Mouse (Mus musculus) heart, postnatal 0 days (tissue): ENCODE data around the gene Ephb1.

Experiments
- CTCF ChIP-seq: IDR thresholded peaks from 2 replicates; pipeline ENCODE4 v1.5.1; 2016; ENCODE audit warnings: antibody characterized with exemption, control low read depth, low read depth
- EP300 ChIP-seq: IDR thresholded peaks from 2 replicates; pipeline ENCODE4 v1.6.1; 2016; ENCODE audit warnings: antibody characterized with exemption, low read depth

DNA sequence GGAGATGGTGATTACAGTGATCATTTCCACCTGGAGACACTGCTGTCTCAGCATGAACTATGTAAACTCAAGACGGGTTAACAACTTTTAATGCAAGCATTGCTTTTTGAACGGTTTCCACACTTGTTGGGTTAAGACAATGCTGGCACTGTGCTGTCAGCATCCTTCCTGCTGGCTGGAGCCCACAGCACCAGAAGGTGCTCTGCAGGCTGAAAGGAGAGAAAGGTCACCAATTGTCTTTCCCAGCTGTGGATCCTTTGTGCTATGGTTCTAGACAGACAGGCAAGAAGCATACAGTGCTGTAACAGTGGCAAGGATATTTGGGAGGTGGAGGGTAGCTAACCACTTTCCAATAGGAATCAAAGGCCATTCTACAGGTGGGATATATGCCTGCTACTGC is 328.4 kb downstream of the Ephb1 start:
- no peak for TF ChIP-seq EP300
- no peak for TF ChIP-seq CTCF
